Mouse (Mus musculus): Measurements from ENCODE around the gene Aym1. TPM values are rescaled to one million over a fixed set of nuclear protein-coding genes. Genes with fewer than 3 reads are reported as not detected.

Gene Aym1
- polyA plus RNA-seq, 1 experiment from 2014 or later = not detected

DNA sequence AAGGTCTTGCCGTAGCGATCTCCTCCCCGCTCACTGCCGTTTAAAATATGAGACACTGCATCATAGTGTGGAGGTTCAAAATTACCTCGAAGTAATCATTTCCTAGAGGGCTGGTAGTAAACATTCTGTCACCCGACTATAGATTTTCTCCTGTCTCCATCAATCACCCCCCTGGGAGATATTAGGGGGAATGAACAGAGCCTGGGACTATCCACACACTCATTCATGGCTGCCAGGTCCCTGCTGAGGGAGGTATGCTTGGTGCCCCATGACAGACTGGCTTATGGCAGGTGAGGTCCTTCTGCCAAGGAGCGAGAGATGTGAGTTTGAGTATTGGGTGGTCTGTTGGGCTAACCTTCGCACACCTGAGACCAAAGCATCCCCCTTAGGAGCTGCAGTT is 23.5 kb downstream of the Aym1 start:
- WGBS = 86% methylated on average over 8 of the region's 8 CpGs
- ATAC-seq (replicated peaks) = no peak
- no peak overlapping the region for H3K4me2 ChIP-seq
- H3K27me3 ChIP-seq (replicated peaks) = no peaks in the 10 kb centered on the region
- H3K27ac ChIP-seq = no peak overlapping the region
- H3K9ac ChIP-seq = no peak overlapping the region
- H3K4me3 ChIP-seq = no peak overlapping the region
- H3K4me1 ChIP-seq = no peaks in the 10 kb centered on the region
- H3K9me3 ChIP-seq = no peaks in the 10 kb centered on the region
- no peaks in the 10 kb centered on the region for H3K36me3 ChIP-seq (replicated peaks)

DNA sequence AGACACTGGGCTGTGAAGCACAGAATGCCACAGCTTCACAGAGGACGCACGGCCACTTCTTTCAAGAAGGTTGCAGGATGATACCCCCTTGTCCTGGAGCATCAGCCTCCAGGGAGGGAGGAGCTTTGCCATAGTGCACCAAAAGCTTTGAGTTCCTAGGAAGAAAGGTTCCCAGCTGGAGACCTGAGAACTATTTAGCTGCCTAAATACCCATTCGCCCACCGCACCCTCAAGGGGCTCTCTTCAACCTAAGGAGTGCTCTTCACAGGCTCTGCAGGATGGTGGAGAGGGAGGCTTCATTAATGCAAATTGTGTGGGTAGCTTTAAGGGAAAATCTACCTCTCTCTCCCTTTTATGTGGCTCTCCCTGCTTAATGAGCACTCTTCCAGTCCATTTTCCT is 25.5 kb downstream of the Aym1 start:
- ATAC-seq (replicated peaks) = no peak
- H3K4me2 ChIP-seq = no peak overlapping the region
- no peaks in the 10 kb centered on the region for H3K36me3 ChIP-seq (replicated peaks)
- no peaks in the 10 kb centered on the region for H3K9me3 ChIP-seq
- H3K4me3 ChIP-seq = no peak overlapping the region
- H3K4me1 ChIP-seq = no peaks in the 10 kb centered on the region
- WGBS = 33% methylated on average over 4 of the region's 4 CpGs
- no peak overlapping the region for H3K27ac ChIP-seq
- H3K9ac ChIP-seq = no peak overlapping the region
- no peaks in the 10 kb centered on the region for H3K27me3 ChIP-seq (replicated peaks)

DNA sequence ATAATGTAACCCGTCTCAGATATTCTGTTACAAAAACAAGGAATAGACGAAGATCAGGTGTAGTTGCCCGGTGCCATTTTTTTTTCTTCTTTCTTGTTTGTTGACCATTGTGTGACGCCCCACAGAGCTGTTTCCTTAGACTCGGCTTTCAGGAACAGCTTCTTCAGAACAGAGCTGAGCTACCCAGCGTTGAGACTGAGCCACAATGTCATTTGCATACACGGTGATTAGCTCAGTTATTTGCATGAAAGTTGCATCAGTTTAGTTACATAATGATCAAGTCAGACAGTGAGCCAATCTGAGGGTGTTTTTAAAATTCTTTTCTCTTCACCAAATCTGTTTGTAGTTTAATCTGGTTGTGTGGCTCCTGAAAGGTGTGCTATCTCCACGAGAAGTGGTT is 36.7 kb downstream of the Aym1 start:
- Histone ChIP-seq H3K4me3 (no peak overlapping the region), H3K9ac (no peak overlapping the region), H3K27me3 (replicated peaks) (no peaks in the 10 kb centered on the region), H3K4me2 (no peak overlapping the region), H3K4me1 (peaks cover 16% of the 10 kb centered on the region; the same call in 1 of the 2 replicates), H3K36me3 (replicated peaks) (no peaks in the 10 kb centered on the region), H3K9me3 (no peaks in the 10 kb centered on the region), H3K27ac (no peak overlapping the region)
- ATAC-seq (replicated peaks) = no peak
- WGBS = 58% methylated on average over 8 of the region's 8 CpGs

DNA sequence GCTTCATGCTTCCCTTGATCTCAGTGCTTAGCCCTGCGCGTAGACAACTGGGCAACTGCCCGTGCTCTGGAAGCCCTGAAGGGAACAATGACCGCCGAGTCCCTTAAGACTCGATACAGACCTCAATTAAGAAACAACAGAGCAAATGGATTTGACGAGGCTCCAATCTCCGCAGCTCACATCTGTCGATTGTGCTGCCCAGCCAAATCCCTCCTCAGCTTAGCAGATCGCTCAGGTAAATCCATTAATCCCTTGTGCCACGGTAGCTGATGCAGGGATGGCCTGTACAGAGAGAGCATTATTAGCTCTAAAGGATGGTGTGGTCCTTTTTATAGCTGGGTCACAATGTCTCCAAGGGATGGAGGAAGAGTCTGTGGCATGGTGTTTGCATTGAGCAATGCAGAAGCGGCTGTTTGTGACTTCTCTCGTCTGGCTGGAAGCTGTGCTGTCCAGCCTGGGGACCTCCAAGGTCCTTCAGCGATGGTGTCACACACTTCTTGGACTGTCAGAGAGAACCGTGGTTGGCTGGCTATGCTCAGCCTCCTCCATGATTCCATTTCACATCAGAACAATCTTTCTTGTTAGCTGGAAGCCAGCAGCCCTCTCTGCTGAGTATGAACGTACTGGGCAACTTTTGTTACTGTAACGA is 39.3 kb downstream of the Aym1 start:
- Histone ChIP-seq H3K4me2 (no peak overlapping the region), H3K27ac (no peak overlapping the region)
- 39% methylated on average over 17 of the region's 17 CpGs for whole genome bisulfite sequencing

DNA sequence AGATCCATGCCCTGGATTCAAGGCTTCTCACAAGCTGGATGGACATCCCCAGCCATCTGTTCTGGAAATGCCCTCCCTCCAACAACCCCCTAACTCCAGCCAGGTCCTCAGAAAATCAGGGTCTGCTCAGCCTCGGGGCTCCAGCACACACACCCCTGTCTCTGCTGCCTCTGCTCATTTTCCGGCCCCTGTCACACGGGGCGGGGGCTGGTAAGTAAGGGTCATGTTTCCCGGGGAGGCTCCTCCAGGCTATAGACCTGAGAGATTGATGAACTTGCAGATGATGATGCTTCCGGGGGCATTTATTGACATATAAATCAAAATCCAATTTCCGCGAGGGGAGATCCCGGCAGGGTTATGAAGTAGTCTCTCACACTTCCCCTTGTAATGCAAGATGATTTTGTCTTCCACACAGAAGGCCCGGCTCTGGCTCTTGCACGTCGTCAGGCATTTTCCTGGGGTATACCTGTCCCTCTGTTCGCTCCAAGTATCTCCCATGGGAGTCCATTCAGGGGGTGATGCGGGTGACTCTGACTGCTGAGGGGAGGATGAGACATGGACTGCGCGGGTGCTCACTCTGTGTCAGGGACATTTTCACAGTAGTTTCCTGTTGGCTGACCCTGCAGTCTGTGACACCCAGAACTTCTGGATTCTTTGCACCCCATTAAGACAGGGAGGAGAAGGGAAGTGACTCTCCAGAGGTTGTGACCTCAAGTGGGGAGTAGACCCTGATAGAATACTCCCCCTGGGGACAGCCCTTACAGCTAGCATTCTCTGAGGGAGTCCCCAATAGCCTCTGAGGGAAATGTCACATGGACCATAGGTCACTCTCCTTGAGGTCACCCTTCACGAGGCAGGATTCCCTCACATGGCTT is 40.6 kb downstream of the Aym1 start:
- 80% methylated on average over 17 of the region's 17 CpGs for WGBS
- Histone ChIP-seq H3K4me3 (no peak overlapping the region), H3K36me3 (replicated peaks) (no peaks in the 10 kb centered on the region), H3K4me2 (no peak overlapping the region), H3K4me1 (peaks cover 16% of the 10 kb centered on the region; the same call in 1 of the 2 replicates), H3K27ac (no peak overlapping the region), H3K9ac (no peak overlapping the region), H3K27me3 (replicated peaks) (no peaks in the 10 kb centered on the region), H3K9me3 (no peaks in the 10 kb centered on the region)
- no peak for ATAC-seq (replicated peaks)

More for the DNA sequence above, 39.3 kb downstream of the Aym1 start:
- no peak overlapping the region for H3K9ac ChIP-seq
- no peaks in the 10 kb centered on the region for H3K36me3 ChIP-seq (replicated peaks)
- no peaks in the 10 kb centered on the region for H3K9me3 ChIP-seq
- H3K4me1 ChIP-seq = peaks cover 16% of the 10 kb centered on the region; the same call in 1 of the 2 replicates
- H3K27me3 ChIP-seq (replicated peaks) = no peaks in the 10 kb centered on the region
- no peak overlapping the region for H3K4me3 ChIP-seq
- no peak for ATAC-seq (replicated peaks)

DNA sequence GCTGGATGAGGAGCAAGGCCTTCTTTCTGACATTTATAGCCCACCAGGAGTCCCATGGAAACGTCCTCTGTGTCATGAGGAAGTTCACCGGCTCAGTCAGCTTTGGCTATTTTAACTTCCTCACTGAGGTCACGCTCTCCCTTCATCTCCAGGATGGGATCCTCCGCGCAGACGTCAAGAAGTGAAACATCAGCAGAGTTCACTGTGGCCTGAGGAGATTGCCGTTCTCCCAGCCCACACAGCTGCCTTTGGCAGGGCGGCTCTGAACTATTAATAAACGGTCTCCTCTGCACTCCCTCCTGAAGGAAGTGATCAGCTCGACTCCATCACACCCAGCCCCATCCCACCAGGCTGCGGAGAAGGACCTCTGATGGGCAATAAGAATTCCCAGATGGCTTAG is 45.6 kb downstream of the Aym1 start:
- Histone ChIP-seq H3K4me1 (peaks cover 7% of the 10 kb centered on the region; the same call in 1 of the 2 replicates), H3K27ac (no peak overlapping the region), H3K27me3 (replicated peaks) (no peaks in the 10 kb centered on the region), H3K36me3 (replicated peaks) (no peaks in the 10 kb centered on the region), H3K9me3 (no peaks in the 10 kb centered on the region), H3K9ac (no peak overlapping the region), H3K4me3 (no peak overlapping the region), H3K4me2 (no peak overlapping the region)
- WGBS = 71% methylated on average over 11 of the region's 11 CpGs
- no peak for ATAC-seq (replicated peaks)

DNA sequence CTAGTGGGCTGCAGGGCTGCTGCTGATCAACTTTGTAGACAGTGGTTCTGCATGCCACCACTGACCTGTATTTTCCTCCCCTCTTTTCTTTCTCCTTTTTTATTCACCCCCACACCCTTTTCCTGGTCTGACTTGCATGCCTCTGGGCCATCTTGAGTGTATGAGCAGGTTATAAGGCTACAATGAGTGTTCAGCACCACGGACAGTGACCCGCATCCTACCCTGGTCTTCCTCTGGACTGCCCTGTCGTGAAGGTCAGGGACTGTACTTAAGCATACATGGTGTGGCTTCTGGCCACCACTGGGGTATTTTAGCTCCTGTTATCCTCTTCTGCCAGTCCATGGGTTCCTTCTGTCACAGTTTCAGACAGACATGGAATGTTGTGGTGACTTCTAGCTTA is 50.3 kb downstream of the Aym1 start:
- Histone ChIP-seq H3K27ac (no peak overlapping the region), H3K36me3 (replicated peaks) (no peaks in the 10 kb centered on the region), H3K4me3 (no peak overlapping the region), H3K27me3 (replicated peaks) (no peaks in the 10 kb centered on the region), H3K9ac (no peak overlapping the region), H3K4me1 (peaks cover 26% of the 10 kb centered on the region), H3K4me2 (no peak overlapping the region), H3K9me3 (no peaks in the 10 kb centered on the region)
- no peak for ATAC-seq (replicated peaks)
- 19% methylated on average over 3 of the region's 3 CpGs for WGBS

Small RNA genes within 50 kb of the gene (microRNA-seq; reads per million reads assigned to microRNA genes)
- not detected for gene Mir7229
- not detected for gene Mir7230

Other genes starting within 250 kb of the Aym1 start
- 3.9 TPM in 2 replicates for gene 2900026A02Rik, start 136.1 kb upstream of the Aym1 start, polyA plus RNA-seq (2015; fragmentation: Nextera tagmentation; extraction: Ambion mirVana)
- 0.09 and 0.14 TPM in 2 replicates for gene Tmem211, start 130.4 kb upstream of the Aym1 start, polyA plus RNA-seq (2015; fragmentation: Nextera tagmentation; extraction: Ambion mirVana)
- gene Sgsm1, start 46.5 kb upstream of the Aym1 start, polyA plus RNA-seq (2015; fragmentation: Nextera tagmentation; extraction: Ambion mirVana) = 23.9 and 27.4 TPM in 2 replicates
- gene Wscd2, start 133.0 kb downstream of the Aym1 start, polyA plus RNA-seq (2015; fragmentation: Nextera tagmentation; extraction: Ambion mirVana) = 16.0 TPM in 2 replicates

All from midbrain, embryonic 15.5 days (tissue).